ENCODE assay signal across 28 mouse cellular contexts in the genomic region with DNA sequence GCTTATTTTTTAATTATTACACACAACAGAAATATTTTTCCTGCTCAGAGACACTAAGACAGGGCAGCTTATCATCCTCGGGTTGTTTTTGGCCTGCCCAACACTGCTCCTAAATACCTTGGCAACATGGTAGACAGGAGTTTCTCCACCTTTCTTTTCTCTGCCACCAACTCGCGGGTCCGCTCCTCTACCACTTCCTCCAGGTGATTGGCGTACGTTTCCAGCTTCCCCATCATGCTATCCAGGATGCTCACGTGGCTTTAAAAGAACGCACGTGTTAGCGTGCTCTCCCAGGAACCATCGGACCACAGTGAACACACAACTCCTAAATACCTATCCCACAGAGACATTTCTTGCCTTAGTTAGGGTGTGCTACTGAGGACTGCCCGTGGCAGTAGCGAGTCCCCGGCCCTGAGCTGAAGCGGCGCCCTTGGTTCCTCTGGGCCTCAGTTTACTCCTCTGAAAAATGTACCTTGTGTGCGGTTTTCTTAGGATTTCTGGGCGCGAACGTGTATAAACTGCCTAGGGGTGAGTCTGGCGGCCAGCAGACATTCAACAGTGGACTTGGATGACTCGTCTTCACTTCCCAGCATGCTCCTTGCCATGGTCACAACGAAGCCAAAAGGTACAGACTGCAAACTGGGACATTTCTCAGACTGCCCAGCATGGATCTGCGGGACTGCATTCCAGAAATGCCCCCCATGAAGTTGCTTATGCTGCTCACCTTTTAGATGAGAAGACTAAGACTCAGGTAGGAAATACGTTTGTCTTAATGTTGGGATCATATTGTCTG. TPM values are rescaled to one million over a fixed set of nuclear protein-coding genes. Genes with fewer than 3 reads are reported as not detected.
DNase-seq lines count a peak whose midpoint lies in the region; ATAC-seq and TF ChIP-seq lines count a peak whose summit lies in the region.
"Had no signal": no experiment of that assay in that cellular context is flagged by ENCODE, and none has a peak within 500 bp of the region (broad histone marks: within the 10 kb centered on the region; RNA-seq: fewer than 3 reads in every experiment).

No protein-coding gene starts in this region.

- no peak overlapping the region for H3K9ac ChIP-seq in ES-Bruce4 (ENCODE audit: low read depth, poor library complexity, severe bottlenecking)
- H3K9ac ChIP-seq in liver, embryonic 16.5 days (ENCODE audit: low read depth, low read length), result no peak overlapping the region
- H3K9ac ChIP-seq: limb, embryonic 12.5 days; lung, embryonic 14.5 days; neural tube, embryonic 15.5 days had no signal

- no peak overlapping the region for H3K27ac ChIP-seq in ES-Bruce4 (ENCODE audit: insufficient read depth, low read length)
- no peak overlapping the region for H3K27ac ChIP-seq in liver, embryonic 16.5 days (ENCODE audit: low read length)
- H3K27ac ChIP-seq: gastrocnemius, adult 2 months; hindbrain, postnatal 0 days; limb, embryonic 12.5 days; midbrain, embryonic 10.5 days; neural tube, embryonic 15.5 days had no signal

- no peak for TF ChIP-seq CTCF in ES-Bruce4 (IDR thresholded peaks at IDR 0.05; ENCODE audit: low read depth, low read length)

- no peaks in the 10 kb centered on the region for H3K9me3 ChIP-seq in ES-Bruce4 (replicated peaks; ENCODE audit: control insufficient read depth, insufficient read depth, low read length, poor library complexity, severe bottlenecking)
- no peaks in the 10 kb centered on the region for H3K9me3 ChIP-seq in liver, embryonic 16.5 days (replicated peaks; ENCODE audit: control insufficient read depth, low read length)
- H3K9me3 ChIP-seq: limb, embryonic 12.5 days; midbrain, embryonic 10.5 days; neural tube, embryonic 15.5 days had no signal

- WGBS in liver, embryonic 16.5 days (ENCODE audit: insufficient replicate concordance), result 50% methylated on average over 25 of the region's 25 CpGs

- DNase-seq in cerebellum, postnatal 10 days, result peak; percentile 23 to 33
- DNase-seq in cerebellum, postnatal 25 days, result no peak
- peak; percentile 39 for DNase-seq in ZHBTc4 (ENCODE audit: low read depth, low spot score)
- DNase-seq in testis, postnatal 14 days (ENCODE audit: low spot score), result no peak
- DNase-seq in urinary bladder, postnatal 25 days (ENCODE audit: low spot score), result no peak
- no peak for DNase-seq in urinary bladder, adult 18-20 months (ENCODE audit: low spot score in 2 of 2)
- DNase-seq: adrenal gland, postnatal 25 days; cerebellum, adult 9-10 months; gastrocnemius, adult 2 months; kidney, adult 9 months; kidney, postnatal 25 days; lung, postnatal 4 days; right cerebral cortex, adult 18-20 months; thymus, adult 2 months; thymus, postnatal 4 days had no signal

- no peak; the same call in 1 of the 2 replicates for ATAC-seq in liver, embryonic 16.5 days (ENCODE audit: low read depth)
- ATAC-seq: forebrain, embryonic 14.5 days; intestine, embryonic 16.5 days had no signal

- H3K4me3 ChIP-seq in ES-Bruce4 (ENCODE audit: low read depth, low read length), result peak overlapping the region; percentile 11
- no peak overlapping the region for H3K4me3 ChIP-seq in liver, embryonic 16.5 days (ENCODE audit: low read depth, low read length)
- H3K4me3 ChIP-seq: gastrocnemius, adult 2 months; limb, embryonic 12.5 days; midbrain, embryonic 10.5 days; neural tube, embryonic 15.5 days had no signal

- TF ChIP-seq POLR2A in ES-Bruce4 (IDR thresholded peaks at IDR 0.05; ENCODE audit: insufficient read depth, low read length), result no peak

- TF ChIP-seq EP300 in ES-Bruce4 (IDR thresholded peaks at IDR 0.05; ENCODE audit: insufficient read depth, low read depth, low read length), result no peak

- H3K4me1 ChIP-seq in ES-Bruce4 (ENCODE audit: control insufficient read depth, insufficient read depth, low read length), result no peaks in the 10 kb centered on the region
- peaks cover 9% of the 10 kb centered on the region for H3K4me1 ChIP-seq in liver, embryonic 16.5 days (ENCODE audit: control insufficient read depth, low read depth, low read length)
- H3K4me1 ChIP-seq: limb, embryonic 12.5 days; midbrain, embryonic 10.5 days; neural tube, embryonic 15.5 days had no signal

- no peaks in the 10 kb centered on the region for H3K36me3 ChIP-seq in ES-Bruce4 (ENCODE audit: control insufficient read depth, insufficient read depth, low read length, poor library complexity, severe bottlenecking)
- H3K36me3 ChIP-seq in liver, embryonic 16.5 days (ENCODE audit: control insufficient read depth, insufficient read depth), result no peaks in the 10 kb centered on the region
- H3K36me3 ChIP-seq: limb, embryonic 12.5 days; midbrain, embryonic 10.5 days; neural tube, embryonic 15.5 days had no signal

- H3K27me3 ChIP-seq in ES-Bruce4 (ENCODE audit: control insufficient read depth, insufficient read depth, low read length, poor library complexity, severe bottlenecking), result no peaks in the 10 kb centered on the region
- no peaks in the 10 kb centered on the region for H3K27me3 ChIP-seq in liver, embryonic 16.5 days (ENCODE audit: control insufficient read depth, insufficient read depth, low read depth, low read length)

- peak overlapping the region; percentile 44; the same call in 1 of the 2 replicates for H3K4me2 ChIP-seq in liver, embryonic 16.5 days (ENCODE audit: low read depth, low read length)
- H3K4me2 ChIP-seq: heart, embryonic 11.5 days; limb, embryonic 12.5 days; lung, embryonic 14.5 days; neural tube, embryonic 15.5 days had no signal

RNA-seq across cellular contexts. Expression of gene Tectb, which starts 27.4 kb away (rescaled TPM):
- polyA plus RNA-seq in ES-Bruce4 (2011; ENCODE audit: insufficient read depth, insufficient read length, low read depth, missing spikeins), result not detected in 2 replicates
- polyA plus RNA-seq in liver, embryonic 16.5 days (2015; fragmentation: Nextera tagmentation; extraction: Ambion mirVana), result 0.40 and 0.53 TPM in 2 replicates
- polyA plus RNA-seq: embryonic facial prominence, embryonic 11.5 days; heart, embryonic 11.5 days; hindbrain, embryonic 11.5 days; limb, embryonic 12.5 days; lung, embryonic 14.5 days; midbrain, embryonic 10.5 days; neural tube, embryonic 15.5 days had no signal

RNA-seq across cellular contexts. Expression of gene Gucy2g, which starts 33.1 kb away (rescaled TPM):
- 0.25 TPM in 1 of 2 replicates, not detected in the other for polyA plus RNA-seq in ES-Bruce4 (2011; ENCODE audit: insufficient read depth, insufficient read length, low read depth, missing spikeins)
- 0.02 and 0.05 TPM in 2 replicates for polyA plus RNA-seq in liver, embryonic 16.5 days (2015; fragmentation: Nextera tagmentation; extraction: Ambion mirVana)
- polyA plus RNA-seq: embryonic facial prominence, embryonic 11.5 days; heart, embryonic 11.5 days; heart, postnatal 0 days; hindbrain, embryonic 11.5 days; limb, embryonic 12.5 days; lung, embryonic 14.5 days; midbrain, embryonic 10.5 days had no signal

RNA-seq across cellular contexts. Expression of gene Acsl5, which starts 43.8 kb away (rescaled TPM):
- 16.8 and 22.0 TPM in 2 replicates for polyA plus RNA-seq in ES-Bruce4 (2011; ENCODE audit: insufficient read depth, insufficient read length, low read depth, missing spikeins)
- 203 and 205 TPM in 2 replicates for polyA plus RNA-seq in liver, embryonic 16.5 days (2015; fragmentation: Nextera tagmentation; extraction: Ambion mirVana)

Comparison
In these comparisons a context has a peak if more than half of its experiments do, and no peak if none do; other contexts are left out.
1. DNase-seq: peak in cerebellum, postnatal 10 days (2 of 2) and ZHBTc4 (single experiment); none in cerebellum, postnatal 25 days (0 of 2), testis, postnatal 14 days (single experiment), urinary bladder, postnatal 25 days (single experiment) and urinary bladder, adult 18-20 months (0 of 2).